Mouse (Mus musculus): ENCODE results near the gene Tmem50b. TPM values are rescaled to one million over a fixed set of nuclear protein-coding genes. Genes with fewer than 3 reads are reported as not detected.

Gene Tmem50b
- polyA plus RNA-seq, 1 experiment from 2014 or later, result 26.1 TPM

DNA sequence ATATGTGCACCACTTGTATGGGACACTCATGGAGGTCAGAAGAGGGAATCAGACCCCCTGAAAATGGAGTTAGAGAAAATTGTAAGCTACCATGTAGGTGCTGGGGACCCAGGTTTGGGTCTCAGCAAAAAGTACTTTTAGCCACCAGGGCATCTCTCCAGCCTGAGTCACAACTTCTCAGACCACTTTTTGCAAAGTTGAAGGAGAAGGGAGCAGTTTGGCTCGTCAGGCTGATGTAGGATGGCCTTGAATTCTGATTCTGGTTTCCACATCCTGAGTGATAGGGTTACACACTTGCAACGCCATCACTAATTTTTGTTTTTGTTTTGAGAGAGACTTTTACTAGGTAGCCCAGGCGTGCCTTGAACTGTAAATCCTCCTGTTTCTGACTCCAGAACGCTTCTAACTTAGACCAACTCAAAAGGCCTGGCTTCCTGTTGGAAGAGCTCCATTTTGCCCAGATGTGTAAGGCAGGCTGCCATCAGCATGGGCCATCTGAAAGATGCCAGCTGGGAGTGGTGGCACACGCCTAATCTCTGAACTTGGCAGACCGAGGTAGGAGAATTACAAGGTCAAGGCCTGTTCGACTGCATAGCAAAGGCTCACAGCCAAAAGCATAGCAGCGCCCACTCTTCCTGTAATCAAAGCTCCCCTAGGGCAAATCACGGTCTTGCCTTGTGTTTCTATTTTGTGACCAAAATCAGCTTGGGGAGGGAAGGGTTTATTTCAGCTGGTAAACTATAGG is 12.1 kb upstream of the Tmem50b start:
- Histone ChIP-seq H3K27me3 (no peaks in the 10 kb centered on the region), H3K27ac (no peak overlapping the region), H3K4me1 (replicated peaks) (no peaks in the 10 kb centered on the region), H3K4me3 (replicated peaks) (no peak overlapping the region), H3K4me2 (no peak overlapping the region), H3K9ac (replicated peaks) (no peak overlapping the region), H3K9me3 (no peaks in the 10 kb centered on the region), H3K36me3 (no peaks in the 10 kb centered on the region)
- ATAC-seq (ENCODE audit: insufficient number of reproducible peaks, insufficient read depth, low FRiP score, low TSS enrichment, low read depth), result no peak
- 74% methylated on average over 9 of the region's 9 CpGs for WGBS

- Histone ChIP-seq H3K4me2 (no peak overlapping the region), H3K4me1 (replicated peaks) (no peaks in the 10 kb centered on the region), H3K36me3 (no peaks in the 10 kb centered on the region), H3K9ac (replicated peaks) (no peak overlapping the region), H3K4me3 (replicated peaks) (no peak overlapping the region), H3K9me3 (no peaks in the 10 kb centered on the region), H3K27me3 (no peaks in the 10 kb centered on the region), H3K27ac (no peak overlapping the region)
- 90% methylated on average over 8 of the region's 8 CpGs for WGBS
- no peak for ATAC-seq (ENCODE audit: insufficient number of reproducible peaks, insufficient read depth, low FRiP score, low TSS enrichment, low read depth)
These were observed 9.4 kb upstream of the Tmem50b start for GRCm38 (mm10) chr16:91606958-91607357.

GRCm38 (mm10) chr16:91605156-91605555 is 7.6 kb upstream of the Tmem50b start:
- Histone ChIP-seq H3K4me2 (no peak overlapping the region), H3K4me1 (replicated peaks) (0 out of 2 replicates have a peak, but pooled peaks cover 6% of the 10 kb centered on the region), H3K36me3 (no peaks in the 10 kb centered on the region), H3K4me3 (replicated peaks) (no peak overlapping the region), H3K27ac (no peak overlapping the region), H3K9ac (replicated peaks) (no peak overlapping the region), H3K9me3 (no peaks in the 10 kb centered on the region), H3K27me3 (no peaks in the 10 kb centered on the region)
- no peak for ATAC-seq (ENCODE audit: insufficient number of reproducible peaks, insufficient read depth, low FRiP score, low TSS enrichment, low read depth)
- 63% methylated on average over 6 of the region's 6 CpGs for WGBS

DNA sequence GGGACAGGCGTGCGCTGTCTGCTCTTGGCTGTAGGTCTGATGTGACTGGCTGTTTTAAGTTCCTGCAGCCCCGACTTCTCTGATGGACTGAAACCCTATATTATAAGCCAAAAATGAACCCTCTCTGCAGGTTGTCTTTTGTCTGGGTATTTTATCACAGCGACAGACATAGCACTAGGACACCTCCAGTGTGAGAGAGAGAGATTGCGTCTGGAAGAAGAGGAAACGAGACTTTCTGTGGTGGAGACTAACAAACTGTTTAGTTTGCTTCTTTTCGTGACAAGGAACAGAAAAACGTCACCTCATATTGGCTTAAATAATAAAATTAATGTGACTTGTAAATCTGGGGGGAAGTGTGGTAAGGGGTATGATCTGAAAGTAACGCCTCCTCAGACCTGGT is 4.1 kb upstream of the Tmem50b start:
- Histone ChIP-seq H3K36me3 (no peaks in the 10 kb centered on the region), H3K27me3 (peaks cover 11% of the 10 kb centered on the region; the same call in 1 of the 2 replicates), H3K4me3 (replicated peaks) (no peak overlapping the region), H3K9me3 (no peaks in the 10 kb centered on the region), H3K9ac (replicated peaks) (no peak overlapping the region), H3K27ac (no peak overlapping the region), H3K4me2 (no peak overlapping the region), H3K4me1 (replicated peaks) (peaks cover 10% of the 10 kb centered on the region; the same call in 1 of the 2 replicates)
- 39% methylated on average over 9 of the region's 9 CpGs for WGBS
- no peak for ATAC-seq (ENCODE audit: insufficient number of reproducible peaks, insufficient read depth, low FRiP score, low TSS enrichment, low read depth)

DNA sequence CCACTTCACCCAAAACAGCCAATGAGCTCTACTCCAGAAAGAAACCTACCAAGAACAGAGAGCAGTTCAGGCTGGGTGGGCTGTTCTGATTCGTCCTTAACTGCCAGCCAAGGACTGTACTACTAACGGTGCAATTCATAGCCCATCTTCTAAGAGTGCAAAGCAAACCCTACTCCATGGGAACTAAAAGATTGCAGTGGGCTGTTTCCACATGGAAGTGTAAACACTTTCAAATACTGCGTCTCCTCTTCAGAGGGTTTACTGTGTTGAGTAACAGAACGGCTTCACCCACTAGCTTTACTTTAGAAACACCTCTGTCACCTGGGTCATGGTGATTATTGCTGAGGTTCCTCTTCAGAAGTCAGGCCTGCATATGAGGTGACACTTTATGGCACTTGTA is 3.5 kb upstream of the Tmem50b start:
- no peak overlapping the region for H3K4me3 ChIP-seq (replicated peaks)
- H3K36me3 ChIP-seq, result no peaks in the 10 kb centered on the region
- peaks cover 11% of the 10 kb centered on the region; the same call in 1 of the 2 replicates for H3K27me3 ChIP-seq
- H3K27ac ChIP-seq, result no peak overlapping the region
- no peak for ATAC-seq (ENCODE audit: insufficient number of reproducible peaks, insufficient read depth, low FRiP score, low TSS enrichment, low read depth)
- H3K4me1 ChIP-seq (replicated peaks), result peaks cover 15% of the 10 kb centered on the region; the same call in 1 of the 2 replicates
- 29% methylated on average over 4 of the region's 4 CpGs for WGBS
- no peak overlapping the region for H3K9ac ChIP-seq (replicated peaks)
- no peaks in the 10 kb centered on the region for H3K9me3 ChIP-seq
- H3K4me2 ChIP-seq, result no peak overlapping the region

DNA sequence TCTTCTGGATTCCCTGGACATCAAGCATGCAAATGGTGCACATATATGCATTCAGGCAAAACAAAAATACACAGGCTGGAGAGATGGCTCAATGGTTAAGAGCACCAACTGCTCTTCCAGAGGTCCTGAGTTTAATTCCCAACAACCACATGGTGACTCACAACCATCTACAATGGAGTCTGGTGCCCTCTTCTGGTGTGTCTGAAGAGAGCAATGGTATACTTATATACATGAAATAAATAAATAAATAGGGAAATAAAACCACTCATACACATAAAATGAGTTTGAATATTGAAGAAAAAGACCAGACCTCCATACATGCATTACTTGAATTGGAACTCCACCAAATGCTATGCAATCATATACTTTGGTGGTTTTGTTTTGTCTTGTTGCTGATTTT is 1.6 kb upstream of the Tmem50b start:
- no peaks in the 10 kb centered on the region for H3K9me3 ChIP-seq
- peaks cover 5% of the 10 kb centered on the region; the same call in 1 of the 2 replicates for H3K36me3 ChIP-seq
- no peak overlapping the region for H3K4me3 ChIP-seq (replicated peaks)
- H3K27ac ChIP-seq, result no peak overlapping the region
- peaks cover 17% of the 10 kb centered on the region for H3K27me3 ChIP-seq
- peaks cover 15% of the 10 kb centered on the region; the same call in 1 of the 2 replicates for H3K4me1 ChIP-seq (replicated peaks)
- no peak overlapping the region for H3K9ac ChIP-seq (replicated peaks)
- no peak overlapping the region for H3K4me2 ChIP-seq
- ATAC-seq (ENCODE audit: insufficient number of reproducible peaks, insufficient read depth, low FRiP score, low TSS enrichment, low read depth), result no peak

- Histone ChIP-seq H3K9me3 (no peaks in the 10 kb centered on the region), H3K9ac (replicated peaks) (peak overlapping the region; percentile 80), H3K4me1 (replicated peaks) (peaks cover 20% of the 10 kb centered on the region), H3K27ac (0 out of 2 replicates have a peak overlapping the region, but pooled peaks have one; percentile 35), H3K36me3 (peaks cover 10% of the 10 kb centered on the region), H3K4me2 (peak overlapping the region; percentile 95), H3K27me3 (peaks cover 17% of the 10 kb centered on the region), H3K4me3 (replicated peaks) (peak overlapping the region; percentile 83)
- peak; percentile 54; the same call in 1 of the 2 replicates for ATAC-seq (ENCODE audit: insufficient number of reproducible peaks, insufficient read depth, low FRiP score, low TSS enrichment, low read depth)
- under 1% methylated on average over 75 of the region's 75 CpGs for WGBS
These were observed 575 bp downstream of the Tmem50b start for GRCm38 (mm10) chr16:91596779-91597671.

- H3K27me3 ChIP-seq, result peaks cover 17% of the 10 kb centered on the region
- H3K4me1 ChIP-seq (replicated peaks), result peaks cover 20% of the 10 kb centered on the region
- H3K36me3 ChIP-seq, result peaks cover 17% of the 10 kb centered on the region
- H3K27ac ChIP-seq, result no peak overlapping the region
- H3K4me3 ChIP-seq (replicated peaks), result peak overlapping the region; percentile 83
- no peak for ATAC-seq (ENCODE audit: insufficient number of reproducible peaks, insufficient read depth, low FRiP score, low TSS enrichment, low read depth)
- no peaks in the 10 kb centered on the region for H3K9me3 ChIP-seq
- 17% methylated on average over 9 of the region's 9 CpGs for WGBS
- H3K4me2 ChIP-seq, result peak overlapping the region; percentile 95
- H3K9ac ChIP-seq (replicated peaks), result no peak overlapping the region
These were observed 1.2 kb downstream of the Tmem50b start for GRCm38 (mm10) chr16:91596397-91596778.

DNA sequence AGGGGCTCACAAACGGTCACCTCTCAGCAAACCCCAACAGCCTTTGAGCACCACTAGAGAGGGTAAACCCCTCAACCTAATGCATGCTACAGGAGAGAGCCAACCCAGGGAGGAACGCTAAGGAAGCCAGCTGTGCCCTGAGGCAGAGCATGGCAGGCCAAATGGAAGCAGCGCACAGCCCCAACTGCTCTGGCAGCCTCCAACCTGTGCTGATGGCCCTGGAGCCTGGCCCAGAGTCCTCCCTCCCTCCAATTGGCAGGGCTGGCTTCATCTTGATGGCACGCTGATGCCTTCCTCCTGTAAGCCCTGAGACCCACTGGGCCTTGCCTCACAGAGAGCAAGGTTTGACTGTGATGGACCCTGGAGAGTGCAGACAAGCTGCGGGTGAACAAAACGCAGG is 2.5 kb downstream of the Tmem50b start:
- Histone ChIP-seq H3K9me3 (no peaks in the 10 kb centered on the region), H3K36me3 (peaks cover 20% of the 10 kb centered on the region), H3K4me2 (no peak overlapping the region), H3K27ac (no peak overlapping the region), H3K4me1 (replicated peaks) (peaks cover 16% of the 10 kb centered on the region), H3K9ac (replicated peaks) (no peak overlapping the region), H3K27me3 (peaks cover 17% of the 10 kb centered on the region), H3K4me3 (replicated peaks) (no peak overlapping the region)
- ATAC-seq (ENCODE audit: insufficient number of reproducible peaks, insufficient read depth, low FRiP score, low TSS enrichment, low read depth), result no peak
- WGBS, result 72% methylated on average over 6 of the region's 6 CpGs

- peaks cover 16% of the 10 kb centered on the region for H3K4me1 ChIP-seq (replicated peaks)
- no peak overlapping the region for H3K27ac ChIP-seq
- H3K9ac ChIP-seq (replicated peaks), result no peak overlapping the region
- ATAC-seq (ENCODE audit: insufficient number of reproducible peaks, insufficient read depth, low FRiP score, low TSS enrichment, low read depth), result no peak
- 59% methylated on average over 3 of the region's 3 CpGs for WGBS
- H3K4me2 ChIP-seq, result no peak overlapping the region
- no peak overlapping the region for H3K4me3 ChIP-seq (replicated peaks)
- no peaks in the 10 kb centered on the region for H3K9me3 ChIP-seq
- peaks cover 20% of the 10 kb centered on the region for H3K36me3 ChIP-seq
- peaks cover 6% of the 10 kb centered on the region for H3K27me3 ChIP-seq
These were observed 4.3 kb downstream of the Tmem50b start for GRCm38 (mm10) chr16:91593262-91593661.

DNA sequence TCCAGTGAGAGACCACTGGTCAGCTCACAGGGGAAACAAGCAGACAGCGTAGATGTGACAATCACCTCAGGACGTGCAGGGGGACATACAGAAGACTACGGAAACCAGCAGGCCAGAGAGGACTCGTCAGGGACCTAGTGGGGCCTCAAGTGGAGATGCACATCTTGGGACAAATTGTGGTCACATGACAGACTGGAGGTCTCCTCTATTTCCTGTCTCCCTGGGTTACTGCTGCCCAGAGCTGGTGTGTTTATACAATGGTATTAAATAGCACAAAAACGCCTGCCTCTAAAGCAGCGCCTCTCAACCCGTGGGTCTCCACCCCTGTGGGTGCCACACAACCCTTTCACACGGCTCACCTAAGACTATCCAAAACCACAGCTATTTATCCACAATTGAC is 5.4 kb downstream of the Tmem50b start:
- no peak overlapping the region for H3K4me3 ChIP-seq (replicated peaks)
- no peak overlapping the region for H3K27ac ChIP-seq
- no peak for ATAC-seq (ENCODE audit: insufficient number of reproducible peaks, insufficient read depth, low FRiP score, low TSS enrichment, low read depth)
- no peak overlapping the region for H3K9ac ChIP-seq (replicated peaks)
- no peaks in the 10 kb centered on the region for H3K9me3 ChIP-seq
- H3K4me2 ChIP-seq, result no peak overlapping the region
- peaks cover 20% of the 10 kb centered on the region for H3K36me3 ChIP-seq
- H3K4me1 ChIP-seq (replicated peaks), result peaks cover 16% of the 10 kb centered on the region
- WGBS, result 67% methylated on average over 8 of the region's 8 CpGs
- peaks cover 6% of the 10 kb centered on the region for H3K27me3 ChIP-seq

All from limb, embryonic 12.5 days (tissue).